Mouse (Mus musculus) CH12.LX (cell line): ENCODE results near the gene H2-T24.
A peak's percentile ranks its signal among the peaks of the same experiment; 100 is the strongest.

ENCODE experiments used
- CHD2 ChIP-seq: IDR thresholded peaks from 2 replicates; pipeline ENCODE4 v1.6.1; 2011; ENCODE audit warnings: low read length, improper control_type of control experiment
- CTCF ChIP-seq, 2 experiments: IDR thresholded peaks in 1 of 2; conservative IDR thresholded peaks in 1 of 2; 2 replicates each; pipeline ENCODE4 v1.5.1; 2011 to 2012; ENCODE audit warnings: low read depth in 2 of 2, low read length in 2 of 2, improper control_type of control experiment in 1 of 2, inconsistent platforms in 1 of 2, mild to moderate bottlenecking in 1 of 2, moderate library complexity in 1 of 2
- EP300 ChIP-seq: IDR thresholded peaks from 2 replicates; pipeline ENCODE4 v1.6.1; 2011; ENCODE audit warnings: low read length, improper control_type of control experiment
- MEF2A ChIP-seq: IDR thresholded peaks from 2 replicates; pipeline ENCODE4 v1.6.1; 2014; ENCODE audit warnings: low read depth, mild to moderate bottlenecking, inconsistent platforms, low read length, improper control_type of control experiment, borderline replicate concordance
- POLR2A ChIP-seq: IDR thresholded peaks from 2 replicates; pipeline ENCODE4 v1.6.1; 2011; ENCODE audit warnings: low read depth, mild to moderate bottlenecking, improper control_type of control experiment, low read length
- TCF12 ChIP-seq: IDR thresholded peaks from 2 replicates; pipeline ENCODE4 v1.6.1; 2014; ENCODE audit warnings: low read depth, mild to moderate bottlenecking, inconsistent platforms, low read length, improper control_type of control experiment

DNA sequence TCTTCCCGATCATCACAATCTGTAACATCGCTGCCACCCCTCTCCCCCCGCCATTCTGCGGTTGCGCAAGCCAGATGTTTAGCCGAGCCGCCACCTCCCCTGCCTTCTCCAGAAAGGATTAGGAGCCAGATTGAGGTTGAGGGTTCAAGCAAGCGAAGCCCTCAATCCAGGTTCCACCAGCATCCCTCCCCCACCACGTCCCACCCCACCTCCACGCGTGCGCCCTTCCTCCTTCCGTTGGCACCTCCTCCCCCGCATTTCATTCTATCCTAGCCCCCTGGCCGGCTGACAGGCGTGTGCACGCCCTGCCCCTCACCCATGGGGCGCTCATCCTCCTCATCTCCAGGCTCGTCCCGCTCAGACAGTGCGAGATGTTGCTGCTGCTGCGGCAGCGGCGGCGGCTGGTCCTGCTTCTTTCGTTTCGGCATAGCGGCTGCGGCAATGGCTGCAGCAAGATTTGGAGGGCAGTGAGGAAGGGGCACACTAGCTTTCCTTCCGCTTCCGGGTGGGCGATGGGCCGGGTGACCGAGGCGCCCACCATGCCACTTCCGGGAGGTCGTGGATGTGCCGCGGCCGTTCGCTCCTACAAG, 41.5 kb downstream of the H2-T24 start:
- TF ChIP-seq POLR2A = peak; percentile 62
- no peak for TF ChIP-seq MEF2A
- no peak for TF ChIP-seq EP300
- TF ChIP-seq CTCF (conservative IDR thresholded peaks at IDR 0.05 in 1 of 2, IDR thresholded peaks at IDR 0.05 in 1 of 2; ENCODE audit: low read depth in 2 of 2, low read length in 2 of 2) = no peak
- peak; percentile 74 for TF ChIP-seq CHD2
- peak; percentile 57; the same call in 1 of the 2 replicates for TF ChIP-seq TCF12
